Mouse (Mus musculus) retina, postnatal 7 days (tissue): ENCODE results near the gene Tmem45a.
A peak's percentile ranks its signal among the peaks of the same experiment; 100 is the strongest.

ENCODE experiments used
- DNase-seq: peaks from one replicate; pipeline ENCODE4 v3.0.0-alpha.2; 2012; ENCODE audit warnings: low read depth, low spot score

Gene Tmem45a

GRCm38 (mm10) chr16:56795481-56796139 lies 90.4 kb downstream of the Tmem45a start, which contains the start of gene Adgrg7:
TSS of gene Adgrg7 (minus strand) at chr16:56795855.
- no peak for DNase-seq

GRCm38 (mm10) chr16:56794383-56795144 lies 91.4 kb downstream of the Tmem45a start:
- no peak for DNase-seq

- no peak for DNase-seq
Observed at GRCm38 (mm10) chr16:56793778-56794177, 92.2 kb downstream of the Tmem45a start.

- no peak for DNase-seq
Observed at GRCm38 (mm10) chr16:56785943-56786342, 100.0 kb downstream of the Tmem45a start.

- peak; percentile 32 for DNase-seq
Observed at GRCm38 (mm10) chr16:56771163-56772105, 114.5 kb downstream of the Tmem45a start.
